Mouse (Mus musculus): ENCODE results near the gene Sox5.

GRCm38 (mm10) chr6:144681045-144681789 is 100.6 kb downstream of the Sox5 start:
- TF ChIP-seq CTCF (IDR thresholded peaks at IDR 0.05; ENCODE audit: low read depth) (no peak), EP300 (IDR thresholded peaks at IDR 0.05; ENCODE audit: low read depth) (no peak)

All from heart, postnatal 0 days (tissue).